Mouse (Mus musculus) CH12.LX (cell line): ENCODE measurements around the gene Crat. TPM values are rescaled to one million over a fixed set of nuclear protein-coding genes. Genes with fewer than 3 reads are reported as not detected.

Experiments
- DNase-seq: peaks from one replicate; pipeline ENCODE4 v3.0.0-alpha.2; 2013; ENCODE audit errors: extremely low read depth
- H3K27ac ChIP-seq: 2 replicates; pipeline ENCODE4 v1.5.1; 2012; ENCODE audit warnings: low read depth, mild to moderate bottlenecking, control low read depth, moderate library complexity; ENCODE audit not compliant: insufficient read depth
- H3K27me3 ChIP-seq: replicated peaks from 2 replicates; pipeline ENCODE3; 2012; ENCODE audit warnings: inconsistent platforms
- H3K36me3 ChIP-seq, 2 experiments: replicated peaks in 1 of 2; 2 replicates each; pipeline versions ENCODE3 to v1.6.1; 2012; ENCODE audit warnings: inconsistent platforms in 1 of 2, low read length in 1 of 2, mild to moderate bottlenecking in 1 of 2, mixed read lengths in 1 of 2, moderate library complexity in 1 of 2; ENCODE audit not compliant: control insufficient read depth in 1 of 2, insufficient read depth in 1 of 2
- H3K4me1 ChIP-seq, 2 experiments: 2 replicates each; pipeline ENCODE4 v1.6.1; 2012; ENCODE audit warnings: inconsistent platforms in 1 of 2, moderate library complexity in 1 of 2; ENCODE audit not compliant: insufficient read depth in 2 of 2, control insufficient read depth in 1 of 2
- H3K4me2 ChIP-seq: 2 replicates; pipeline ENCODE4 v1.6.1; 2012; ENCODE audit warnings: low read depth, mild to moderate bottlenecking, control low read depth; ENCODE audit not compliant: poor library complexity, insufficient read depth, severe bottlenecking
- H3K4me3 ChIP-seq, 3 experiments: fragments of 150-350 bp in 1 of 3; sonication (generic) in 1 of 3; replicated peaks in 1 of 3; 2 replicates each; pipeline versions ENCODE3 to v1.5.1; 2011 to 2012; ENCODE audit warnings: low read depth in 2 of 3, low read length in 2 of 3, mild to moderate bottlenecking in 2 of 3, moderate library complexity in 2 of 3, control low read depth in 1 of 3, improper control_type of control experiment in 1 of 3, inconsistent platforms in 1 of 3, mixed read lengths in 1 of 3; ENCODE audit not compliant: poor library complexity in 1 of 3
- H3K79me2 ChIP-seq: replicated peaks from 2 replicates; pipeline ENCODE4 v1.6.1; 2012; ENCODE audit warnings: mild to moderate bottlenecking, moderate library complexity; ENCODE audit not compliant: control insufficient read depth, poor library complexity, insufficient read depth, severe bottlenecking; ENCODE audit errors: extremely low read depth
- H3K9ac ChIP-seq: 2 replicates; pipeline ENCODE4 v1.6.1; 2012; ENCODE audit warnings: low read depth, mild to moderate bottlenecking, control low read depth, moderate library complexity; ENCODE audit not compliant: insufficient read depth
- H3K9me3 ChIP-seq: replicated peaks from 2 replicates; pipeline ENCODE3; 2012; ENCODE audit warnings: low read length, inconsistent platforms, mixed read lengths
- BHLHE40 ChIP-seq: IDR thresholded peaks from 2 replicates; pipeline ENCODE4 v1.6.1; 2011; ENCODE audit warnings: mild to moderate bottlenecking, low read depth, low read length, improper control_type of control experiment
- CTCF ChIP-seq, 2 experiments: IDR thresholded peaks in 1 of 2; conservative IDR thresholded peaks in 1 of 2; 2 replicates each; pipeline ENCODE4 v1.5.1; 2011 to 2012; ENCODE audit warnings: low read depth in 2 of 2, low read length in 2 of 2, improper control_type of control experiment in 1 of 2, inconsistent platforms in 1 of 2, mild to moderate bottlenecking in 1 of 2, moderate library complexity in 1 of 2
- ETS1 ChIP-seq: conservative IDR thresholded peaks from 2 replicates; pipeline ENCODE4 v1.6.1; 2012; ENCODE audit warnings: low read depth, mild to moderate bottlenecking, inconsistent platforms, low read length, improper control_type of control experiment, moderate library complexity
- GABPA ChIP-seq: IDR thresholded peaks from 2 replicates; pipeline ENCODE4 v1.6.1; 2012; ENCODE audit warnings: low read depth, low read length, improper control_type of control experiment, inconsistent platforms; ENCODE audit not compliant: insufficient replicate concordance
- IRF4 ChIP-seq: IDR thresholded peaks from 2 replicates; pipeline ENCODE4 v1.6.1; 2014; ENCODE audit warnings: low read depth, mild to moderate bottlenecking, inconsistent platforms, low read length, improper control_type of control experiment
- MEF2A ChIP-seq: IDR thresholded peaks from 2 replicates; pipeline ENCODE4 v1.6.1; 2014; ENCODE audit warnings: low read depth, mild to moderate bottlenecking, inconsistent platforms, low read length, improper control_type of control experiment, borderline replicate concordance
- PAX5 ChIP-seq: IDR thresholded peaks from 2 replicates; pipeline ENCODE4 v1.6.1; 2012; ENCODE audit warnings: low read length, inconsistent platforms, mixed read lengths
- POLR2AphosphoS2 ChIP-seq: IDR thresholded peaks from 2 replicates; pipeline ENCODE4 v1.6.1; 2011; ENCODE audit warnings: low read depth, low read length, improper control_type of control experiment
- RCOR1 ChIP-seq: conservative IDR thresholded peaks from 2 replicates; pipeline ENCODE4 v1.6.1; 2012; ENCODE audit warnings: low read depth, mild to moderate bottlenecking, inconsistent platforms, low read length, improper control_type of control experiment
- SMC3 ChIP-seq: IDR thresholded peaks from 2 replicates; pipeline ENCODE4 v1.6.1; 2011; ENCODE audit warnings: low read depth, low read length, improper control_type of control experiment
- TBP ChIP-seq: conservative IDR thresholded peaks from 2 replicates; pipeline ENCODE4 v1.6.1; 2011; ENCODE audit warnings: low read depth, low read length, improper control_type of control experiment
- TCF12 ChIP-seq: IDR thresholded peaks from 2 replicates; pipeline ENCODE4 v1.6.1; 2014; ENCODE audit warnings: low read depth, mild to moderate bottlenecking, inconsistent platforms, low read length, improper control_type of control experiment
- ZMIZ1 ChIP-seq: IDR thresholded peaks from 2 replicates; pipeline ENCODE4 v1.6.1; 2012; ENCODE audit warnings: low read depth, mild to moderate bottlenecking, inconsistent platforms, low read length, improper control_type of control experiment
- dilution Hi-C: fragments of 300-500 bp; cut with MboI; formaldehyde crosslinking; loops from 2 replicates; pipeline ENCODE4 v1.14.3; 2020; ENCODE audit warnings: low sequenced_read_pairs; ENCODE audit not compliant: extremely low pct_unique_long_range_greater_than_20kb, extremely low pct_ligation_motif_present
- in situ Hi-C: fragments of 300-500 bp; cut with MboI; formaldehyde crosslinking; loops from 3 replicates; pipeline ENCODE4 v1.14.3; 2019; ENCODE audit warnings: low sequenced_read_pairs, low pct_ligation_motif_present, low pct_unique_long_range_greater_than_20kb, mixed read lengths
- polyA plus RNA-seq: library from polyadenylated mRNA; unstranded; fragments of >175 nt; gene quantifications from 2 replicates; pipeline ENCODE4 v1.2.1, GENCODE M21; 2012; ENCODE audit warnings: low read depth; ENCODE audit not compliant: insufficient read length
- total RNA-seq, 2 experiments: library from RNA; depleted of rRNA; stranded (reverse); fragments of 300-350 nt in 1 of 2; fragments of >200 nt in 1 of 2; gene quantifications; 2 replicates each; pipeline ENCODE4 v1.2.3; 2012 to 2014

Crat gene
- total and polyA plus RNA-seq, 3 experiments, result 1.7 to 4.5 (median 4.2) TPM

GRCm38 (mm10) chr2:30448371-30448770 lies 32.8 kb upstream of the Crat start:
- no peak overlapping the region for H3K9ac ChIP-seq
- peaks cover 24 to 66% of the 10 kb centered on the region in 2 experiments for H3K4me1 ChIP-seq
- no peaks in the 10 kb centered on the region for H3K79me2 ChIP-seq
- H3K27me3 ChIP-seq, result no peaks in the 10 kb centered on the region
- dilution Hi-C loops, result no loop called here
- peaks cover 20% of the 10 kb centered on the region for H3K9me3 ChIP-seq
- TF ChIP-seq ETS1 (no peak), RCOR1 (no peak), SMC3 (no peak), CTCF (conservative IDR thresholded peaks at IDR 0.05 in 1 of 2, IDR thresholded peaks at IDR 0.05 in 1 of 2; ENCODE audit: low read depth in 2 of 2, low read length in 2 of 2) (no peak), BHLHE40 (no peak), TCF12 (no peak), POLR2AphosphoS2 (no peak), PAX5 (no peak), MEF2A (no peak), GABPA (no peak)
- in situ Hi-C loops, result no loop called here
- no peak overlapping the region for H3K27ac ChIP-seq
- H3K4me2 ChIP-seq, result no peak overlapping the region
- H3K4me3 ChIP-seq, result no peak overlapping the region
- no peak for DNase-seq
- peaks cover 29 to 87% of the 10 kb centered on the region in 2 experiments for H3K36me3 ChIP-seq

- H3K27ac ChIP-seq, result peak overlapping the region; percentile 30; the same call in 1 of the 2 replicates
- H3K9ac ChIP-seq, result no peak overlapping the region
- H3K4me2 ChIP-seq, result no peak overlapping the region
- H3K4me3 ChIP-seq, result no peak overlapping the region
- no peaks in the 10 kb centered on the region for H3K27me3 ChIP-seq
- dilution Hi-C loops, result no loop called here
- H3K36me3 ChIP-seq, result peaks cover 33 to 88% of the 10 kb centered on the region in 2 experiments
- peak; percentile 71 for DNase-seq
- H3K79me2 ChIP-seq, result no peaks in the 10 kb centered on the region
- peaks cover 20% of the 10 kb centered on the region for H3K9me3 ChIP-seq
- in situ Hi-C loops, result no loop called here
- TF ChIP-seq BHLHE40 (0 out of 2 replicates have a peak, but pooled peaks have one; percentile 15), IRF4 (0 out of 2 replicates have a peak, but pooled peaks have one; percentile 24), ZMIZ1 (no peak), TBP (no peak)
- TF ChIP-seq, all 38 proteins: peak for 2
- H3K4me1 ChIP-seq, result peaks cover 34 to 71% of the 10 kb centered on the region in 2 experiments
These were observed 31.5 kb upstream of the Crat start for GRCm38 (mm10) chr2:30446891-30447826.
